Mouse (Mus musculus) testis, adult 2 months (tissue): ENCODE data around the gene Abl1.

ENCODE experiments used
- CTCF ChIP-seq: fragments of 200-500 bp; IDR thresholded peaks from 2 replicates; pipeline ENCODE4 v1.5.1; 2012; ENCODE audit warnings: low read depth, mild to moderate bottlenecking, inconsistent platforms, low read length, moderate library complexity; ENCODE audit not compliant: control insufficient read depth, insufficient read depth, insufficient replicate concordance
- POLR2A ChIP-seq: fragments of 200-500 bp; IDR thresholded peaks from 2 replicates; pipeline ENCODE4 v1.6.1; 2012; ENCODE audit warnings: low read depth, mild to moderate bottlenecking, inconsistent platforms, low read length, moderate library complexity; ENCODE audit not compliant: control insufficient read depth

DNA sequence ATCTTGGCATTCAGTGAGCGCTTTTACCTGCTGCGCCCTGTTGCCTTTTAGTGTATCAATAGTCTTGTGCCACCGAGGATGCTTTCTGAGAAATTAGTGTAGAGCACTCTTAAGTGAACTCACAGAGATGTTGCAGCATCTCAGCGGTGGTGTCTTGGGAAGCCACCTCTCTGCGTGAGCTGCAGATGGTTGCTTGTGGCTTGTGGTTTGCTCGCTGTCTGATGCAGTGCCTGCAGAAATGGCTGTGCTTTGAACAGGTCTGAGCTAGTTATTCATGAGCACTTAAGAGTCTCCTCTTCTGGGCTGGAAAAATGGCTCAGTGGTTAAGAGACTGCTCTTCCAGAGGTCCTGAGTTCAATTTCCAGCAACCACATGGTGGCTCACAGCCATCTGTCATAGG lies 9.5 kb upstream of the Abl1 start:
- TF ChIP-seq POLR2A (no peak), CTCF (no peak)
